Mouse (Mus musculus) megakaryocyte, embryonic 14.5 days (primary cell): Measurements from ENCODE around the gene Tjp1.

ENCODE experiments used
- FLI1 ChIP-seq: IDR thresholded peaks from 2 replicates; pipeline ENCODE4 v1.6.1; 2012; ENCODE audit warnings: low read length, inconsistent platforms, mixed read lengths
- GATA1 ChIP-seq: IDR thresholded peaks from 3 replicates; pipeline ENCODE4 v1.6.1; 2012; ENCODE audit warnings: mixed read lengths, low read length, inconsistent platforms, borderline replicate concordance

DNA sequence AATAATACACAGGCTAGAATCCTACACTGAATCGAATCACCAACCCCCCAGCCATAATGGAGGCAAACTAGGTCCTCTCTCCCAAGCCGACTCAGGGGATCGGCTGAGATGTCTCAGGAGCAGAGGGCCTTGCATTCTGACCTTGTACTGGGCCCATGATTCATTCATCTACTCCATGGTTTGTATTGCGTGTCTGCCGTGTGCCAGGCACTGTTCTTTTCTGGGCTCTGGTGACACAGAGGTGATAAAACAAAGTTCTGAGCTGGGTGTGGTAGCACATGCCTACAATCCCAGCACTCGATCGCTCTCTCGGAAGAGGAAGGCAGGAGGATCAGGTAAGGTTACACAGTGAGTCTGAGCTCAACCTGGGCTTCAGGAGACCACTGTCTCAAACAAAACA lies 59.4 kb downstream of the Tjp1 start:
- TF ChIP-seq GATA1 (no peak), FLI1 (no peak)
